Mouse (Mus musculus) gastrocnemius, adult 2 months (tissue): ENCODE data around the gene Rundc3a. TPM values are rescaled to one million over a fixed set of nuclear protein-coding genes. Genes with fewer than 3 reads are reported as not detected.
"Not testable (repeated sequence)": the region's sequence is repeated elsewhere in the genome, so short reads cannot be mapped to it uniquely, and the experiment has no call there.

ENCODE experiments used
- DNase-seq: peaks from one replicate; pipeline ENCODE4 v3.0.0; 2022
- H3K27ac ChIP-seq: fragments of 200-600 bp; 2 replicates; pipeline ENCODE4 v1.8.1; 2022; ENCODE audit warnings: mild to moderate bottlenecking
- H3K4me3 ChIP-seq: fragments of 200-600 bp; 2 replicates; pipeline ENCODE4 v1.8.1; 2022; ENCODE audit warnings: mild to moderate bottlenecking, moderate library complexity
- CTCF ChIP-seq: fragments of 200-600 bp; IDR thresholded peaks from 2 replicates; pipeline ENCODE4 v1.8.1; 2022; ENCODE audit warnings: antibody characterized with exemption, mild to moderate bottlenecking, moderate library complexity
- intact Hi-C: fragments of 180-260 bp; cut with DNase I; formaldehyde crosslinking; loops from one replicate; pipeline ENCODE4 v1.15.1; 2025
- total RNA-seq, 2 experiments: library from RNA; stranded (reverse); gene quantifications; 2 replicates each; pipeline ENCODE4 v1.2.3; 2021

Gene Rundc3a
- total RNA-seq, 2 experiments from 2014 or later, result not detected

DNA sequence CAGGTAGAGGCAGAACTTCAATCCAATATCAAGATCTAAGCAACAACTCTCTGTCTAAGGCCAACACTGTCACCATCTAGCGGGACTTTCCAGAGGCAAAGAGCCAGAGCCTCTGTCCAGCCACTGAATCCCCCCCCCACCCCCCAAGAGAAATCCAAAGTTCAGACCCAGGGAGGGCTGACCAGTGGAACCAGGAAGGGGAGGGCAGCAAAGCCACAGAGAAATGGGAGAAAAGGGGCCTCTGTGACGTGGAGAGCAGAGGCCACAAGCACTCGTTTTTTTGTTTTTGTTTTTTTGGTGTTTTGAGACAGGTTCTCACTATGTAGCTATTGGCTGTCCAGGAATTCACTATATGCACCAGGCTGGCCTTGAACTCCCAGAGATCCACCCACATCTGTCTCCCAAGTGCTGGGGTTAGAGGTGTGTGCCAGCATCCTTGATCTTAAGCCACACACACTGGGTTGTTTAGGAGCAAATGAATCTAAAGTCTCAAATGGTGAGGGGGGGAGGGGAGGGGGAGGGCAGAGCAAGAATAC lies 16.7 kb downstream of the Rundc3a start:
- TF ChIP-seq CTCF, result no peak
- Histone ChIP-seq H3K4me3 (no peak overlapping the region), H3K27ac (peak overlapping the region; percentile 99)
- intact Hi-C loops, result no loop called here
- DNase-seq, result no peak

GRCm38 (mm10) chr11:102410345-102410744 lies 17.1 kb downstream of the Rundc3a start:
- H3K27ac ChIP-seq, result not testable (repeated sequence)

GRCm38 (mm10) chr11:102411061-102411460 lies 17.9 kb downstream of the Rundc3a start:
- intact Hi-C loops, result loop anchor here (1.0 kb wide), 1 partner anchor 20 kb away; no protein-coding TSS in a partner anchor
- Histone ChIP-seq H3K4me3 (no peak overlapping the region), H3K27ac (peak overlapping the region; percentile 69)
- DNase-seq, result no peak
- no peak for TF ChIP-seq CTCF

More at GRCm38 (mm10) chr11:102410345-102410744, 17.1 kb downstream of the Rundc3a start:
- H3K4me3 ChIP-seq, DNase-seq, intact Hi-C loops: not testable (repeated sequence)

DNA sequence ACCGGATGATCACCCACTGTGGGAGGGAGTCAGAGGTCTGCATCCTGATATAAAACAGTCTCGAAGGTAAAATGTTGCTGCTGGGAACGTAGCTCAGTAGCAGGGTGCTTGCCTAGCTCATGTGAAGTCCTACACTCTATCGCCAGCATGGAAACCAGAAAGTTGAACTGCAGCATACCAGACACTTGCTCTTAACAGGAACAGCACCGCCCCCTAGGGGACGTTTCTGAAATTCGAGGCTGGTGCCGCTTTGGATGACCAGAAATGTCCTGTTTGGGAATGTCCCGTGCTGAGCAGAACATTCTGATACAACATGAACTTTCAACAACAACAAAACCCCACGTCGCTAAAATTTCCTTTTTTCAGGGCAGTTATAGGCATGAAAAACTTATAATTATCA lies 18.5 kb downstream of the Rundc3a start:
- peak; percentile 89 for TF ChIP-seq CTCF
- peak; percentile 92 for DNase-seq
- peak overlapping the region; percentile 42 for H3K4me3 ChIP-seq
- H3K27ac ChIP-seq, result peak overlapping the region; percentile 69
- intact Hi-C loops, result loop anchor here (1.0 to 2.0 kb wide), 2 partner anchors 20 to 103 kb away; no protein-coding TSS in a partner anchor

- Histone ChIP-seq H3K27ac (no peak overlapping the region), H3K4me3 (no peak overlapping the region)
- intact Hi-C loops, result loop anchor here (2.0 kb wide), 1 partner anchor 104 kb away; no protein-coding TSS in a partner anchor
- no peak for TF ChIP-seq CTCF
- no peak for DNase-seq
Observed at GRCm38 (mm10) chr11:102413059-102413458, 19.9 kb downstream of the Rundc3a start.

DNA sequence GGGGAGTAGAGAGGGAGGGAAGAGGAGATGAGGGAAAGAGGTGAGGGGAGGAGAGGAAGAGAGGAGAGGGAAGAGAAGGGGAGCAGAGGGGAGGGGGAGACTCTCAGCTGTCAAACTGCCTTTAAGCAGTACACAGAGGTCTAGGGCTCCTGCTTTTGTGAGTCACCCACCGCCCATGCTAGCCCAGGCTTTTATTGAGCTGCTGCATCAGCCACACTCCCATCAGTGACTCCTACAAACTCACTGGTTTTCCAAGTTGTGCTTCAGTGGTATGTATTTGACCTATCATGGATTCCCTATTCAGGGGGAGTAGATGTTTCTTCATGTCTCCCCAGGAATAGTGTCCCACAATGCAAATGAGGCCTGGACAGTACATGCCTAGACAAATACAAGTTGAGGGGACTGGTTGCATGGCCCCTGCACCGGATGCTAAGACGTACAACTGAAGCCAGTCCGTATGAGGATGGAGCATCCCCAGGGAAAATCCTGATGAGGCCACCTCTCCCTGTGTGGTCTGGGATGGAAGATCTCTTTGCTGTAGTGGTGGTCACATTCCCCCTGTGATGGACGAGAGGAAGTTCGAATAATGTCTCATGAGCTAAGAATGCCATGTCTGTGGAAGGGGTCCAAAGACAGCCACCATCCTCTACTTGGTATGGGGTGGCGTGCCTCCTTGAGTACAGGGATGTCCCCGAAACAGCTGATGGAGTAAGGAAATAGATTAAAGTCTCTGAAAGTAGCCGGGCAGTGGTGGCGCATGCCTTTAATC lies 22.0 kb downstream of the Rundc3a start:
- Histone ChIP-seq H3K27ac (no peak overlapping the region), H3K4me3 (no peak overlapping the region)
- intact Hi-C loops, result no loop called here
- no peak for DNase-seq
- no peak for TF ChIP-seq CTCF

DNA sequence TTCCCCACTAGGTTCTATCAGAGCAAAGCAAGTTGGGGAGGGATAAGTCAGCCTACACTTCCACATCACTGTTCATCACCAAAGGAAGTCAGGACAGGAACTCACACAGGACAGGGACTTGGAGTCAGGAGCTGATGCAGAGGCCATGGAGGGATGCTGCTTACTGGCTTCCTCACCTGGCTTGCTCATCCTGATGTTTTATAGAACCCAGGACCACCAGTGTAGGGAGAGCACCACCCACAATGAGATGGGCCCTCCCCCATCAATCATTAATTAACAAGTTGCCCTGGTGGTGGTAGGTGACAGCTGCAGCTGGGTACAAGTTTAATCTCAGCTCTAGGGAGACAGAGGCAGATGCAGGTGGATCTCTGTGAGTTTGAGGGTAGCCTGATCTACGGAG lies 24.0 kb downstream of the Rundc3a start:
- TF ChIP-seq CTCF, result no peak
- Histone ChIP-seq H3K4me3 (no peak overlapping the region), H3K27ac (no peak overlapping the region)
- intact Hi-C loops, result no loop called here
- no peak for DNase-seq

DNA sequence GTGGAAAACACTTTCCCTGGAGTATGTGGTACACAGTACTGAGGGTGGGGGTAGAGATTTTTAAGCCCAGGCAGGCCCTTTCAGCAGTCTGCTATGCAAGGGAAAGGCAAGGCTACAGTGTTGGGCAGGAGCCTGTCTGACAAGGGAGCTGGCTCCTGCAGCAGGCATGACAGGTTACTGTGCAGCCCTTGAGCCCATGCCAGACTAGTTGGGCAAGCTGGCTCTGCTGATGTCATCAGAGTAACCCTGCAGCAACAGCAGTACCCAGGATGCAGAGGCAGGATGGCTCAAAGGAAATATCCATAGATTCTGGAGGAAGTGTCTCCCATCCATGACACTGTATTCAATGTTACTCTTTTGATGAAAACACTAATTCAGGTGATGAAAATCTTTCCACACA lies 25.7 kb downstream of the Rundc3a start:
- intact Hi-C loops, result no loop called here
- no peak for DNase-seq

GRCm38 (mm10) chr11:102421559-102421958 lies 28.4 kb downstream of the Rundc3a start:
- Histone ChIP-seq H3K27ac (no peak overlapping the region), H3K4me3 (no peak overlapping the region)
- no peak for TF ChIP-seq CTCF
- intact Hi-C loops, result no loop called here
- no peak for DNase-seq

More for the DNA sequence above, 25.7 kb downstream of the Rundc3a start:
- no peak for TF ChIP-seq CTCF
- Histone ChIP-seq H3K27ac (no peak overlapping the region), H3K4me3 (no peak overlapping the region)

- intact Hi-C loops, result no loop called here
- DNase-seq, result no peak
- Histone ChIP-seq H3K27ac (no peak overlapping the region), H3K4me3 (no peak overlapping the region)
- TF ChIP-seq CTCF, result no peak
Observed at GRCm38 (mm10) chr11:102424666-102425065, 31.5 kb downstream of the Rundc3a start.

DNA sequence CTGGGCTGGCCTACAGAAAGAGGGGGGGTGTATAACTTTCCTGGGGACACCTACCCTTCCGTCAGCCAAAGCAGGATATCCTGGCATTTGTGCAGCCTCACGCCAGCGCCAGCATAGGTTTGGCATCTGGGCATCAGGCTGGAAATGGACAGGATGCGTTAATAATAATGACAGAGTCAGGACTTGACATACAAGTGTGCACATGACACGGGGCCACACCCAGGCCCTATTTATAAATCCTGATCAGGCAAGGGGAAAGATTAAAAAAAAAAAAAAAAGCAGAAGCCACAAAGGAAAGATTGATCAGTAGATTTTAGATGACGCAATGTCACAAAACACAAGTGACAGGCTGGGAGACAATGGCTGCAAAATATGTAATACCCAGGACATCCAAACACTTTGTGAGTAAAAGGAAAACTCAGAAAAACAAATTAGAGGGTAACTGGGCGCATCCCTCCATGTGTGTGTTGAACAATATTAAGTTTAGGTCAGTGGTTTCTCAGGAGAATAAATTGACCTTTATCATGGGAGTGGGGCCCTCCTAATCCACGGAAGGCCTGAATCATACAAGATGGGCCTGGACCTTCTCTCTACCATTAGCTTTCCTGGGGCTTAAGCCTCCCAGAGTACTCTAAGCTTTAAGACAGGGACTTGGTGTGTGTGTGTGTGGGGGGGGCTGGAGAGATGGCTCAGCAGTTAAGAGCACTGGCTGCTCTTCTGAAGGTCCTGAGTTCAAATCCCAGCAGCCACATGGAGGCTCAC lies 32.5 kb downstream of the Rundc3a start:
- Histone ChIP-seq H3K27ac (no peak overlapping the region), H3K4me3 (no peak overlapping the region)
- no peak for DNase-seq
- TF ChIP-seq CTCF, result no peak
- intact Hi-C loops, result no loop called here

DNA sequence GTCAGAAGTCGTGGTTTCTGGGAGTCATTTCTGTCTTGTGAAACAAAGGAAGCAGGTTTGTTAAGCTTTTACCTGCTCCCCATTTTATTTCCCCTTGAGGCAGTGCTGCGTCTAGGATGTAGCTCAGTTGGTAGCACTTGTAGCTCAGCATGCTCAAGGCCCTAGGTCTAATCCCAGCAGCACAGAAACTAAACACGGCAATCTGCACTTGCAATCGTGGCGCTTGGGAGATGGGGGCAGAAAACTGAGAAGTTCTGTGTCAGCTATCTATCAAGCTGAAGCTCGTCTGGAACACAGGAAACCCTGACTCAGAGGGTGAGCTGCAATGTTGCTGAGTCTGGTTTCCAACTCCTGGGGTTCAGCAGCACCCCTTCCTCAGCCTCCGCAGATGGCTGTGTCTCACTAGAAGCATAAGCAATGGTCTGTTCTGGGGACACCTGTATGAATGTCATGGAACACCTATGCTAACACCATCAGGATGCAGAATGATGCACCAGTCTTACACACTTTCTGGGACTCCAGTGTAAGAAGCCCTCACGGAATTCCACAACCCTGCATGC lies 35.9 kb downstream of the Rundc3a start:
- no peak for TF ChIP-seq CTCF
- intact Hi-C loops, result no loop called here
- DNase-seq, result no peak
- Histone ChIP-seq H3K27ac (no peak overlapping the region), H3K4me3 (peak overlapping the region; percentile 84)

DNA sequence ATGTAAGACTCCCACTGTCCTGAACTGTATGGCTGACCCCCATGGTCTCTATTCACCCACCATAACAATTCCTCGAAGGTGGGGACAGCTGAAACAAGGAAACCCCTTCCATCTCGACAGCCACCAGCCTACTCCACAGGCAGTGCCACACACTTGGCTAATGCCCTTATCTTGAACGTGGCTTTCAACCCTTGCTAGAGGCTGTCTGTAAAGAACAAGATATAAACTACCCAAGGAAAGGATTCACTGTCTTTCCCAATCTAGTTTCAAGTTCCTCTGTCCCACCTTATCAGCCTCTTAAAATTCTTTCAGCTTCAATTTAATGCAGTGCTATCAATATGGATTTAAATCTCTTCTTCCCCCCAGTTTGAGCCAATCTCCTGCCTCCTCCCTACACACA lies 36.3 kb downstream of the Rundc3a start:
- TF ChIP-seq CTCF, result no peak
- Histone ChIP-seq H3K4me3 (peak overlapping the region; percentile 84), H3K27ac (peak overlapping the region; percentile 91)
- DNase-seq, result no peak
- intact Hi-C loops, result no loop called here
